Mouse (Mus musculus): ENCODE results near the gene Slc16a14. TPM values are rescaled to one million over a fixed set of nuclear protein-coding genes. Genes with fewer than 3 reads are reported as not detected.

Slc16a14 gene
- polyA plus RNA-seq, 1 experiment from 2014 or later: 0.16 TPM

DNA sequence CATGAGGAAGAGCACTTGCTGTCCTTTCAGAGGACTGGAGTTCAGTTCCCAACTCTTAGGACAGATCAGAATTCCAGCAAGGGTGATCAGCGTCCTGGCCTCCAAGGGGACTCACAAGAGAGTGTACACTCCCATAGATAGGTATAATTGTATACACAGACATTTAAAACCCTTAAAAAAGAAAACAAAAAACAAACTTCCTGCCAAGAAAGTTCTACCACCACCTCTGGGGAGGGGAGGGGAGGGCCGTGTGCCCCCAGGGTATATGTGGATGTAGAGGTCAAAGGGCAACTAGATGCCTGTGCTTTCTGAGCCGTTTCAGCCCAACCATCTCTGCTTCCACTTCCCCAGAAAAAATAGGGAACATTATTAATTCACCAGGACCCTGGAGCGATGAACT lies 62.0 kb downstream of the Slc16a14 start:
- Histone ChIP-seq H3K4me3 (no peak overlapping the region), H3K9me3 (replicated peaks) (no peaks in the 10 kb centered on the region), H3K27me3 (ENCODE audit: low read depth, poor library complexity, severe bottlenecking) (no peaks in the 10 kb centered on the region), H3K4me1 (no peaks in the 10 kb centered on the region), H3K36me3 (no peaks in the 10 kb centered on the region), H3K27ac (no peak overlapping the region)
- DNase-seq (ENCODE audit: low spot score): no peak
- 68% methylated on average over 4 of the region's 4 CpGs for WGBS

DNA sequence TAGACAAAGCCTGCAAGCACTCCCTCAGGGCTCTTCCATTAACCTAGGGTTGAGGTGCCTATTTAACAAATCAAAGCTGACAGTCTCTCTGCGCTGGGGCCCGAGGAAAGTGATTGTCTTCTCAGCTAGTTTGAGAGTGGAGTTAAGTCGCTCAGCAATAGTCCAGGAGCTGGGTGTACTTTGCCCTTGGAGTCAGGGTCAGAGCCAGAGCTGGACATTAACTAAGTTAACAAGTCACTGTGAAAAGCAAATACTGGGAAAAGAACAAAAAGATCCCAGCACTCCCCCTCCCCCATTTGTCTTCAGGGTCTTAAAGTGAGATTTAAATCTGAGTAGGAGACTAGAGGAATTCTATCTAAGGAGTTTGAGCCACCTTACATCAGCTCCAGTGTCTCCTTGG lies 62.8 kb downstream of the Slc16a14 start:
- no peak overlapping the region for H3K27ac ChIP-seq
- H3K27me3 ChIP-seq (ENCODE audit: low read depth, poor library complexity, severe bottlenecking): no peaks in the 10 kb centered on the region
- no peak for DNase-seq (ENCODE audit: low spot score)
- 14% methylated on average over 3 of the region's 3 CpGs for WGBS
- H3K36me3 ChIP-seq: no peaks in the 10 kb centered on the region
- H3K9me3 ChIP-seq (replicated peaks): no peaks in the 10 kb centered on the region
- H3K4me1 ChIP-seq: no peaks in the 10 kb centered on the region
- no peak overlapping the region for H3K4me3 ChIP-seq

DNA sequence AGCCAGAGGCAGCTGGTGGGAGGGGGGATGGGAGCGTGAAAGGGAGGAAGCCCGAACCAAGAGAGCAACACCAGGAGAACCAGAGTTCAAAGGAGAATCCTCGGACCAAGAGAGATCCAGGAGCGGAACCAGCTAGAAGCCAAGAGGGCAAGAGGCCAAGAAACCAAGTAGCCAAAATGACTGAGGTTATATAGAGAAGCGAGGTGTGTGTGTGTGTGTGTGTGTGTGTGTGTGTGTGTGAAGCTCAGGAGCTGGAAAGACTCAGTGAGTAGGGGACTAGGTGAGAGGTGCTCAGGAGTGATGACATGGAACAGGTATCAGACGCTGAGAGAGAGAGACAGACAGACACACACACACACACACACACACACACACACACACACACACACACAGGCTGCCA lies 63.8 kb downstream of the Slc16a14 start:
- H3K9me3 ChIP-seq (replicated peaks): no peaks in the 10 kb centered on the region
- H3K27me3 ChIP-seq (ENCODE audit: low read depth, poor library complexity, severe bottlenecking): no peaks in the 10 kb centered on the region
- no peaks in the 10 kb centered on the region for H3K36me3 ChIP-seq
- H3K27ac ChIP-seq: no peak overlapping the region
- WGBS: 66% methylated on average over 6 of the region's 6 CpGs
- no peaks in the 10 kb centered on the region for H3K4me1 ChIP-seq
- no peak for DNase-seq (ENCODE audit: low spot score)
- no peak overlapping the region for H3K4me3 ChIP-seq

DNA sequence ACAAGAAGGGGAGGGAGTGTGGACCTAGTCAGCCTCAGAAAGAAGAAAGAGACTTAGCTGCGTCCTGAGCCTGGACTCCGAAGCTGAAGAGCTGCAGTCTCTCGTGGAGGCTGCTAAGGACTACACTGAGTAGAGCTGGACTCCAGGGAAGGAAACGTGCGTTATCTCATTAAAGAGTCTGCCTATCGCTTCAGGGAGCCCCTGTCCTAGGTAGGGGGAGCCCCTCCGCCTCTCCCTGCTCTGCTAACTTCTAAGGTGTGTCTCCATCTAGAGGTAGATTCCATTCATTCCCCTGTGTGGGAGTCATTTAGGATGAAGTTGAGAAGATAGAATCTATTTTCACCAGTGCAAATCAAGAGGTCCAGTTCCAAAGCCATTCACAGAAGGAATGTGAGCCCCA lies 65.4 kb downstream of the Slc16a14 start:
- Histone ChIP-seq H3K4me1 (peaks cover 3% of the 10 kb centered on the region), H3K4me3 (no peak overlapping the region), H3K27ac (no peak overlapping the region), H3K9me3 (replicated peaks) (no peaks in the 10 kb centered on the region), H3K36me3 (no peaks in the 10 kb centered on the region), H3K27me3 (ENCODE audit: low read depth, poor library complexity, severe bottlenecking) (no peaks in the 10 kb centered on the region)
- WGBS: 61% methylated on average over 7 of the region's 7 CpGs
- no peak for DNase-seq (ENCODE audit: low spot score)

DNA sequence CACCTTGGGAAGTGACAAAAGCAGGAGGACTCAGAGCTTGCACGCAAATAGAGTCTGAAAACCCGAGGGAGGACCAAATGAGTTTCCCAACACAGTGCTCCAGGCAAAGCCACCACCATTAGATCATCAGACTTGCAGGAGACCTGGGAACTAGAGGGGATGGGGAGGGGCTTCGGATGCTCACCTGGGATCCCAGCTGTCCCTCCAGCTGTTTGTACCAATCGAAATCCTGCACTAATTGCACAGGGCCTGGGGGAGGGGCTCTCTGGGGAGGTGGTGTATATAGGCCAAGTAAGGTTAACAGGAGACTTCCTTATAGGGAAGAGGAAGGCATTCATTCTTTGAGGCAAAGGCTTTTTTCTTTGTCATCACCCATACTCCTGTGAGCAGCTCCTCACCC lies 66.1 kb downstream of the Slc16a14 start:
- 77% methylated on average over 4 of the region's 4 CpGs for WGBS
- no peaks in the 10 kb centered on the region for H3K9me3 ChIP-seq (replicated peaks)
- no peak for DNase-seq (ENCODE audit: low spot score)
- H3K36me3 ChIP-seq: no peaks in the 10 kb centered on the region
- no peak overlapping the region for H3K4me3 ChIP-seq
- no peaks in the 10 kb centered on the region for H3K27me3 ChIP-seq (ENCODE audit: low read depth, poor library complexity, severe bottlenecking)
- H3K4me1 ChIP-seq: peaks cover 6% of the 10 kb centered on the region
- H3K27ac ChIP-seq: no peak overlapping the region

DNA sequence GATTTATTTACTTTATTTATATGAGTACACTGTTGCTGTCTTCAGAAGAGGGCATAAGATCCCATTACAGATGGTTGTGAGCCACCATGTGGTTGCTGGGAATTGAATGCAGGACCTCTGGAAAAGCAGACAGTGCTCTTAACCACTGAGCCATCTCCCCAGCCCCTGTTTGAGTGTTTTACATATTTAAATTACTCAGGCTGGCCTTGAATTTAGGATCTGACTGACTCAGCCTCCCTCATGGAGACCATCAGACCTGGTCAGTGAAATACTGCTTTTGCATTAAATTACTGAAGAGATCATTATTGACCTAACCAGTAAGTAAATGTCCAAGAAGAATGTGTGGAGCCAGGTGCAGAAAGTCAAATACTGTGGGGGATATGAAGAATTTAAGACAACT lies 66.6 kb downstream of the Slc16a14 start:
- no peaks in the 10 kb centered on the region for H3K9me3 ChIP-seq (replicated peaks)
- H3K36me3 ChIP-seq: no peaks in the 10 kb centered on the region
- H3K4me1 ChIP-seq: peaks cover 6% of the 10 kb centered on the region
- H3K4me3 ChIP-seq: no peak overlapping the region
- no peak overlapping the region for H3K27ac ChIP-seq
- DNase-seq (ENCODE audit: low spot score): no peak
- no peaks in the 10 kb centered on the region for H3K27me3 ChIP-seq (ENCODE audit: low read depth, poor library complexity, severe bottlenecking)

DNA sequence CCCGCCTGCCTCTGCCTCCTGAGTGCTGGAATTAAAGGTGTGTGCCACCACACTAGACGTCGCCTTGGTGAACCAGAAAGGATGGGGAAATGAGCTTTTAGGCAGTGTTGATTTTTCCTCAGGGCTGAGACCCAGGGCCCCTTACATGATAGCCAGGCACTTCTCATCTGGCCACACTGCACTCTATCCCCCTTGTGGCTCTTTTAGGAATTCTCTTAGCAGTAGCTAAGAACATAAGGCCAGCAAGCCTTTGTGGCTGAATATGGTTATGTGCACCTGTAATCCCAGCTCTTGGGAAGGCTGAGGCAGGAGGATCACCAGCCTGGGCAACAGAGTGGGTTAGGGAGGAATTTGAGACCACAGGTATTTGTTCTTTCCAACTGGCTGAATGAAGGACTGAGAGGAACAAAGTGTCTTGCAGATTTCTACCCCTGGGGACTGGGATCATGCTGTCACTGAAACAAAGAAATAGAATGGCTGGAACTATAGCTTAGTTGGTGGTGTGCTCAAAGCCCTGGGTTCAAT lies 68.2 kb downstream of the Slc16a14 start:
- H3K36me3 ChIP-seq: no peaks in the 10 kb centered on the region
- DNase-seq (ENCODE audit: low spot score): no peak
- H3K4me3 ChIP-seq: no peak overlapping the region
- H3K27me3 ChIP-seq (ENCODE audit: low read depth, poor library complexity, severe bottlenecking): no peaks in the 10 kb centered on the region
- H3K9me3 ChIP-seq (replicated peaks): no peaks in the 10 kb centered on the region
- no peak overlapping the region for H3K27ac ChIP-seq
- H3K4me1 ChIP-seq: peaks cover 6% of the 10 kb centered on the region
- 95% methylated on average over 3 of the region's 3 CpGs for WGBS

DNA sequence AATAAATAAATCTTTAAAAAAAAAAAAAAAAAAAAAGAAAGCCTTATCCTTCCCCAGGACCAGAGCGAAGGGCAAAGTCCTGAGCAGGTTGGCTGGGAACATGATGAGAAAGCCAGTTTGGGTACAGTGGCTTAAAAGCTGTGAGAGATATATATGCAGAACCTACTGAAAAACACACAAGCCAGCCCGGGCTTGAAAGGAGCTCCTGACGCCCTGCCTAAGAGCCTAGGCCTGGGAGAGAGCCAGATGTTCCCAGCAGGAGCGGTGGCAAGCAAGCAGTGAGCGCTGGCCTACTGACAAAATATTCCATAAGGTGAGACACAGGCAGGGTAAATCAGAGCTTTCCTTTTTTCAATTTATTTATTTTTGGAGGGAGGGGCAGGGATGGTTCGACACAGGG lies 68.7 kb downstream of the Slc16a14 start:
- Histone ChIP-seq H3K4me1 (peaks cover 6% of the 10 kb centered on the region), H3K4me3 (no peak overlapping the region), H3K27me3 (ENCODE audit: low read depth, poor library complexity, severe bottlenecking) (no peaks in the 10 kb centered on the region), H3K9me3 (replicated peaks) (no peaks in the 10 kb centered on the region), H3K27ac (no peak overlapping the region), H3K36me3 (no peaks in the 10 kb centered on the region)
- 90% methylated on average over 6 of the region's 6 CpGs for WGBS
- DNase-seq (ENCODE audit: low spot score): peak; percentile 15

DNA sequence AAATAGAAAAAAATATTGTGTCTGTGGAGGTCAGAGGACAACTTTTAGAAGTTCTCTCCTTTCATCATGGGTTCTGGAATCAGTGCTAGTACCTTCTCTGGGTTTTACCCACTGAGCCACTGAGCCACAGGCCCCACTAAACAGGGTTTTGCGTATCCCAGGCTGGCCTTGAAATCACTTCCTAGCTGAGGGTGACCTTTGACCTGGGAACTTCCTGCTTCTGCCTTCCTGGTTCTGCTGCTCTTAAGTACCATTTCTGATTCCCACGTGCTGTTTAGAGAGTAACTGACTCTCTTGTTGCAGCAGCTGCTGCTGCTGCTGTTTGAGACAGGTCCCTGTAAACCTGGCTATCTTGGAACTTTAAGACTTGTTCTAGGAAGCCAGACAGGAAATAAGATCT lies 70.3 kb downstream of the Slc16a14 start:
- no peaks in the 10 kb centered on the region for H3K36me3 ChIP-seq
- H3K27ac ChIP-seq: no peak overlapping the region; the same call in 1 of the 2 replicates
- H3K4me1 ChIP-seq: peaks cover 6% of the 10 kb centered on the region
- no peaks in the 10 kb centered on the region for H3K9me3 ChIP-seq (replicated peaks)
- peak; percentile 28 for DNase-seq (ENCODE audit: low spot score)
- no peaks in the 10 kb centered on the region for H3K27me3 ChIP-seq (ENCODE audit: low read depth, poor library complexity, severe bottlenecking)
- 31% methylated on average over 2 of the region's 2 CpGs for WGBS
- H3K4me3 ChIP-seq: no peak overlapping the region

DNA sequence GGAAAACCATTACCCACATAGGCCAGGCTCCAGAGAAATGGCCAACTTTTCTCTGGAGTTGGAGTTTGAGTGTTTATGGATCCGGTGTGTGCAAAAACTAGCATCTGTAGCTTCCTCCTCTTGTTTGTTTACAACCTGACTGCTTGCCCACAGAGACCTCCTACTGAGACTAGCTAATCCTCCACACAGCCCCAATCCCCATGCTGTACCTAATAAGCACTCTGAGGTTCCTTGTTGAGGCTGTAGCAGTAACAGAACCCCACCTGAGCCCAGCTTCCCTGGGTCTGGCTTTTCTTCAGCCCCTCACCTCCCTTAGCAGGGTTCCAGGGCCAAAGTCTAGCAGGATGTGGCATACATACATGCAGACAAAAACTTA lies 73.7 kb downstream of the Slc16a14 start:
- no peak overlapping the region for H3K27ac ChIP-seq
- no peaks in the 10 kb centered on the region for H3K36me3 ChIP-seq
- DNase-seq (ENCODE audit: low spot score): no peak
- H3K4me3 ChIP-seq: no peak overlapping the region
- no peaks in the 10 kb centered on the region for H3K27me3 ChIP-seq (ENCODE audit: low read depth, poor library complexity, severe bottlenecking)
- H3K4me1 ChIP-seq: peaks cover 6% of the 10 kb centered on the region
- WGBS: 75% methylated on average over 1 of the region's 1 CpGs
- H3K9me3 ChIP-seq (replicated peaks): no peaks in the 10 kb centered on the region

DNA sequence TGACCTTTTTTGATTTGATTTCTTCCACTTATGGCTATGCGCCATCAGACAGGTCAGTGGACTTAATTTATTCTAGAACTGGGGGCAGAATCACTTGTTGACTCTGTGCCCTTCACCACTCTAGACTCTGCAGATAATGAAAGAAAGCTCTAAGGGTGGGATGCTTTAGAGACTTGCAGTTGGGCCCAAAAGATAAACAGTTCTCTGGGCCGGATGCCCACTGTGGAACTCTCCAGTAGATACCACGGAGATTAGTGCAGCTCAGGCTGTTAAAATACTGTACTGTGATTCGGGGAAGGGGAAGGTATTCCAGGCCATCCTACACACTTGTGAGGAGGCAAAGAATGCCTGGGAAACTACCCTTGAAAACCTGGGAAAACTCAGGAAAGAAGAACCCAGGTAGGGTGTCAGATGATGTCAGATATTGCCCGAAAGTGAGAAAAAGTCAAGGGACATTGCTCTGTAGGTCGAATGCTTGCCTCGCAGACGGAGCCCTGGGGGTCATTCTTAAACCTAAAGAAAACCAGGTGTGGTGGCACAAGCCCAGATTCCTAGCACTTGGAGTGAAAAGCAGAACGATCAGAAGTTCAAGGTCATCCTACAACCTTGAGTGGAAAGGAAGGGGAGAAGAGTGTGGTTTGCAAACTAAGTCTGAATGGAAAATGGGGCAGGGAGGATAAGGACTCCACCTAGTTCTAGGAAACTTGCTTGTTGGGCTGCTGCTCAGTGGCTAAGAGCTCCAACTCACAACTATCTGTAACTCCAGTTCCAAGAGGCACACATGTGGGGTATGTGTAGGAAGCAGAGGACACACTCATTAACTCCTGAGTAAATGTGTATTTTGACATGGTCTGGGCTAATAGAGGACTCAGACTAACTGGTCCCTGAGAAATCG lies 74.3 kb downstream of the Slc16a14 start:
- no peak overlapping the region for H3K4me3 ChIP-seq
- DNase-seq (ENCODE audit: low spot score): no peak
- WGBS: 81% methylated on average over 10 of the region's 10 CpGs
- no peaks in the 10 kb centered on the region for H3K36me3 ChIP-seq
- H3K9me3 ChIP-seq (replicated peaks): no peaks in the 10 kb centered on the region
- peaks cover 6% of the 10 kb centered on the region for H3K4me1 ChIP-seq
- H3K27me3 ChIP-seq (ENCODE audit: low read depth, poor library complexity, severe bottlenecking): no peaks in the 10 kb centered on the region
- no peak overlapping the region for H3K27ac ChIP-seq

DNA sequence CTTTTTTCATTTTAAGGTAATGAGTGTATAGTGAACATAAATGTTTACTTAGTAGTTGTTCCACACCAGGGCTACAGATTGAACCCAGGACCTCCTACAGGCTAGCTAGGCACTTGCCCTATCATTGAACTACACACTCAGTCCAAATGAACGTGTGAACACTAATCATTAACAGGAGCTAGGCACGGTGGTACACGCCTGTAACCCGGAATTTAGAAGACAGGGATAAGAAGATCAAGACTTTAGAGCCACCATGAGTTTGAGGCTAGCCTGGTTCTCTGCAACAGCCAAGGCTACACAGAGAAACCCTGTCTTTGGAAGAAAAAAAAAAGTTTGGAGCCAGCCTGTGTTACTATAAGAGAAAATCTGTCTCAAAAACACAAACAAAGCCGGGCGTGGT lies 75.3 kb downstream of the Slc16a14 start:
- WGBS: 93% methylated on average over 6 of the region's 6 CpGs
- peaks cover 4% of the 10 kb centered on the region for H3K4me1 ChIP-seq
- H3K36me3 ChIP-seq: no peaks in the 10 kb centered on the region
- H3K27ac ChIP-seq: no peak overlapping the region
- no peaks in the 10 kb centered on the region for H3K9me3 ChIP-seq (replicated peaks)
- no peaks in the 10 kb centered on the region for H3K27me3 ChIP-seq (ENCODE audit: low read depth, poor library complexity, severe bottlenecking)
- no peak overlapping the region for H3K4me3 ChIP-seq
- DNase-seq (ENCODE audit: low spot score): no peak
